Mouse (Mus musculus) layer of hippocampus, adult 9-10 months (tissue): ENCODE measurements around the gene Kcnk3.

Source experiments
- DNase-seq: peaks from one replicate; pipeline ENCODE4 v3.0.0; 2022; ENCODE audit warnings: low spot score

The Kcnk3 gene

DNA sequence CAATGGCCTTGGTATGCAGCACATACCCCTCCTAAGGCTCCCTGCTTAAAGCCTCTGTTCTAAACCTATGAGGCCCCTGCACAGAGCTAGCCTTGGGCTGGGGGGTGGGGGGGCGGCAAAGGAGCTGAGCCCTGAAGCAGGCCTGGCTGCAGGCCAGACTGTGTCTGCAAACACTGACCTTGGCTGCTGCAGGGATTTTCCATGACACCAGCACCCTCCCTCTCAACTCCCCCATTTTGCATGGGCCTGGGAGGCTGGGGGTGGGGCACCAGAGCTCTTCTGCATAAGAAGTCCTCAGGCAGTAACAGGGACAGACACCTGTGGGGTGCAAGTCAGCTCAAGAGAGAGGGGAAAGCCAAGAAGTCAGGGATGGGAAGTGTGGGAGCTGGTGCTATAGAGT, 26.3 kb downstream of the Kcnk3 start:
- no peak for DNase-seq

DNA sequence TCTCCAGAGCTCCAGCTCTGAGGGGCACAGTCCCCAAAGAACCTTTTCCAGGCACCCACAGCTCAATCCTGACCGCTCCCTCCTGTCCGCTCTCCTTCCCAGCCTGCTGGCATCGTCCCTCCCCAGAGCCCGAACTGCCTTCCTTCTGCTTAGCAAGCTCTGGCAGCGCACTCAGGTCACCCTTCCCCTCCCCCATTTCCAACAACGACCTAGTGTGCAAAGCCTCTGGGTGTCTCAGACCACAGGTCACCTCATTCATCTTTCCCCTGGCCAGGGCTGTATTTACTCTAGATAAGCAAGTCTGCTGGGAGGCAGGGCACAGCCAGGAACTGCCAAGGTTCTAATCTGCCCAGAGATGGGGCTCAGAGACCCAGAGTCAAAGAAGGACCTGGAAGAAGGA, 27.4 kb downstream of the Kcnk3 start:
- no peak for DNase-seq

DNA sequence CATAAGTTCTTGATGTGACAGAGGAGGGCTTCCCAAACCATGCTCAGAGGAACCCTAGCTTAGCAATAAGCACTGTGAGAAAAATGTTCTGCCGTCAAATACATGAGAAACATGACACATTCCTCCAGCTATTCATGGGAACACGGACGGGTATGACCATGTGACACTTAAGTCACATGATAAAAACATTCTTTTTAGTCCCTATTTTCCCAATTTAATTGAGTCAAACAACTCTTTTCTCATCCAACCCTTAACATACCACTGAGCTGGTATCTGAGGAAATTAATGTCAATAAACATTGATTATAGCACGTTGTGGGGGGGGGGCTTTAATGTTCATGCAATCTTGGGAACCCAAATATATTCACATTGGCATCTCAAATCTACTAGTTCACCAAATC, 27.8 kb downstream of the Kcnk3 start:
- DNase-seq = no peak

DNA sequence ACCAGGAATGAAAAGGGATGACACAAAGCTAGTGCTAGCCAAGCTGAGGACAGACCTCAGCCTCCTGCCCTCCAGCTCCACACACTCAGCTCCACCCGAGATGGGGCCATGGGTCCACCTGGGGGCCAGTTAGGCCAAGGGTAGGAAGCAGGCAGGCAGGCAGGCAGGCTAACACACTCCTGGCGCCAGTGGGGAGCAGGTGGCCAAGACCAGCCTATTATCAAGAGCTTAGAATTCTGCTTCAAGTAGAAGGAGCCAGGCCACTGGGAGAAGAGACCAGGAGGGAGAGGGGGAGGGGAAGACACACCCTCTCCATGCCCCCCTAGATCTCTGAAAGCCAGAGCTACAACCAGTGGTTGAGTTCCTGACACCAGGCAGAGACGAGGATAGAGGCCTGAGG, 28.7 kb downstream of the Kcnk3 start:
- DNase-seq = no peak

DNA sequence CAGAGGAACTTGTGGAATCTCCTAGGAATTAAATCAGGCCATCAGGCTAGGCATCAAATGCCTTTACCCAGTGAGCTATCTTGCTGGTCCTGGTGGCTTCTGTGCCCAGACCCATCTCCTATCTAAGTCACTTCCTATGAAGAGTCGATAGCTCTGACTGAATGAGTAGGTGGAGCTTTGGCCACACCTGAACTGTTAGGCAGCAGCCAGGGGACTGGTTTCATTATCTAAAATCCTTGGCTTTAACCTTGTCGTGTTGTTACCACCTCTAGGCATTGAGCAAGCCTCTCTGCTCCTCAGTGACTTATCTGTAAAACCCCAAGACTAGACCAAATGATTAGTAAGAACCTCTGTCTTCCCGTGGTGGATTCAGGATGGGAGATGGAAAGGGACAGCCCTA, 29.4 kb downstream of the Kcnk3 start:
- no peak for DNase-seq

DNA sequence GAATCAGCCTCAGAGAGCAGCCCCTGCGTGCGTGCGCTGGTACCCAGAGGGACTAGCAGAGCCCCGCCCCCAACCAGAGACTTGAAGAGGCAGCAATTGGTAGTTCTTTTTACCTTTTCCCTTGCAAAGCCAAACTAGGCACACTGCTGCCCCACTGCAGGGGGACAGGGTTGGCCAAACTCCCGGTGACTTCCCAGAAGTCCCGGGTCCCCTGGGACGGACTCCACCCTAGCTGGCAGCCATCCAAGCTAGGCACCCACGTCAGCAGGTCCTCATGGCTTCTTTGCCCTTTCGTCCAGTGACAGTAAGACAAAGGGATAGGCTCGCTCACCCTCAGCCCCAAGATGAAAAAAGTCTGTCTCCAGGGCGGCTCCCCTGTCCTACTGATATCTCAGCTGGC, 29.9 kb downstream of the Kcnk3 start:
- DNase-seq = no peak

DNA sequence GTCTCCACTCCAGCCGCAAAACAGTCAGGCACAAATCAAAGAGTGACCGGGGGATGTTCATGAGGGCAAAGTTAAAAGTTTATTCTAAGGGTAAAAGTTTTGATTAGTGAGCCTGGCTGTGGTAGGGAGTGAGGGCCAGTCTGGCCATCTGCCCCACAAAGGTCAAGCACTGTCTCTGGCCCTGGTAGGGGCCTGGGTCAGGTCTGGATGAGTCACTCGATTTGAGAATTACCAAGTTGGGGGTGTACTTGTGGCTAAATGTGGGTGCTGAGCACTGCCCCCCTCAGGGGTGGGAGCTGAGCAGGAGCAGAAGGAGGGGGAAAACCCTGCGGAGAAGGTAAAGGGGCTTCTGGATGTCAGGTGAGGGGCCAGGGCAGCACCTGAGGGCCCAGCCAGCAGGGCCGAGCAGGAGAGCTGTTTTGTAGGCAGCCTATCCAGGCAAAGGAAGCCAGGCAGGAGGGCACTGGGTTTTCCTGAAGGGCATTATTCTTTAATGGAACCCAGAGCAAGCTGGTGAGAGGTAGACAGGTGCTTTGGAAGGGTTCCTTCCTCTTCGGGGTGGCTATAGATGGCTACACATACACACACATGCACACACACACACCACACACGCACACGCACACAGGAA, 30.5 kb downstream of the Kcnk3 start:
- no peak for DNase-seq

DNA sequence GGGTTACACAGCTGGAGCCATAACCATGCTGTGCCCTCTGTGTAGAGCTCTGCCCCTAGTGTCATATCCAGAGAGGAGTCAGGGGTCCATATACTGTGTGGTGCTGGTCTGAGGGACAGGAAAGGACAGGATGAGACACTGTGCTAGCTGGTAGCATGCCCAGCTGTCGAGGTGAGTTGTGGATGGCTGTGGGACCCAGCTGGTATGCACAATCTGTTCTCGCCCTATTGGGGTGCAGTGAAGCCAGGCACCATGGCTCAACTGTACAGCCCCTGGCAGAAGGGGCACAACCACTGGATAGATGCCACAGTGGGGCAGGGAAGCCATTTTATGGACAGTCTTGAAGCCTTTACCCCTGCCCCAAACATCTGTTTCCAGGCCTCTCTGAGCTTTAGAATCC, 31.2 kb downstream of the Kcnk3 start:
- no peak for DNase-seq

DNA sequence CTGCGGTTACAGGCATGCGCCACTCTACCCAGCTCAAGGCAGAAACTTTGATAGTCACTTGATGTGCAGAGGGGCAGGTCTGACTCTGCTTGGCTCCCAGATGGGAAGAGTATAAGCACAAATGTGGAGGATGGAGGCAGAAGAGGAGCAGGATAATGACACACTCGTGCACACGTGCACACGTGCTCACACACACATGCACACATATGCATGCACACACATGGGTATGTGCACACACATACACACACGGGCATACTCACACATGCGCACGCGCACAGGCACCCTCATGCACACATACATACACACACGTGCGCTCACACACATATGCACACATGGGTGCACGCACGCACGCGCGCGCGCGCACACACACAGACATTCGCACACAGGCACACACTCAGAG, 32.6 kb downstream of the Kcnk3 start:
- DNase-seq = no peak

DNA sequence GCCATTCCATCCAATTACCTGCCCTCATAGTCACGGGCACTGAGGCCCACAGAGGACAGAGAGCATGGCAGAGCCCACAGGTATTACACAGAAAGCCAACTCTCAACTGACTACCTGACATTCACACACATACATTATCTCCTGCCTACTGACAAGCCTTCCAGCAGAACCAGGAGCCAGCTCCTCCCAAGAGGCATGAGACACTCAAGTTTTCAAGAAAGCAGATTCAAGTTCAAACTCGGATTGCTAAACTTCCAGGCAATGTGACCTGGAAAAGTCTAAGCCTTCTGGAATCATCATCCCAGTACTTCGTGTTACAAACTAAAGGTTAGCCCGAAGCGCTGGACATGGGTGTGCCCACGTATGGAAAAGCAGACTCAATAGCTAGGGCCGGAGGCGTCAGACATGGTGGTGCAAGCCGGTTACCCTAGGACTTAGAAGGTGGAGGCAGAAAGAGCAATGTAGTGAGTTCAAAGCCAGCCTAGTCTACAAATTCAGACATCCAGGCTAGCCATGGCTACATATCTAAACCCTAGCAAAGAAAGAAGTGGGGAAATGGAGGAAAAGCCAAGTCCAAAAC, 33.3 kb downstream of the Kcnk3 start:
- DNase-seq = no peak

DNA sequence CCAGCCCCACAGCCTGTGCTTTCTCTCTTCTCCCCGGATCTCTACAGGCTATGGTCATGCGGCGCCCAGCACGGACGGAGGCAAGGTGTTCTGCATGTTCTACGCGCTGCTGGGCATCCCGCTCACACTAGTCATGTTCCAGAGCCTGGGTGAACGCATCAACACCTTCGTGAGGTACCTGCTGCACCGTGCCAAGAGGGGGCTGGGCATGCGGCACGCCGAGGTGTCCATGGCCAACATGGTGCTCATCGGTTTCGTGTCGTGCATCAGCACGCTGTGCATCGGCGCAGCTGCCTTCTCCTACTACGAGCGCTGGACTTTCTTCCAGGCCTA, 33.8 kb downstream of the Kcnk3 start:
- no peak for DNase-seq

DNA sequence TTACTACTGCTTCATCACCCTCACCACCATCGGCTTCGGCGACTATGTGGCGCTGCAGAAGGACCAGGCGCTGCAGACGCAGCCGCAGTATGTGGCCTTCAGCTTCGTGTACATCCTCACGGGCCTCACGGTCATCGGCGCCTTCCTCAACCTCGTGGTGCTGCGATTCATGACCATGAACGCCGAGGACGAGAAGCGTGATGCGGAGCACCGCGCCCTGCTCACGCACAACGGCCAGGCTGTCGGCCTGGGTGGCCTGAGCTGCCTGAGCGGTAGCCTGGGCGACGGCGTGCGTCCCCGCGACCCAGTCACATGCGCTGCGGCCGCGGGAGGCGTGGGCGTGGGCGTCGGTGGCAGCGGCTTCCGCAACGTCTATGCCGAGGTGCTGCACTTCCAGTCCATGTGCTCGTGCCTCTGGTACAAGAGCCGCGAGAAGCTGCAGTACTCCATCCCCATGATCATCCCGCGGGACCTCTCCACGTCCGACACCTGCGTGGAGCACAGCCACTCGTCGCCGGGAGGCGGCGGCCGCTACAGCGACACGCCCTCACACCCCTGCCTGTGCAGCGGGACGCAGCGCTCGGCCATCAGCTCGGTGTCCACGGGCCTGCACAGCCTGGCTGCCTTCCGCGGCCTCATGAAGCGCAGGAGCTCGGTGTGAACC, 34.3 kb downstream of the Kcnk3 start:
- DNase-seq = no peak

DNA sequence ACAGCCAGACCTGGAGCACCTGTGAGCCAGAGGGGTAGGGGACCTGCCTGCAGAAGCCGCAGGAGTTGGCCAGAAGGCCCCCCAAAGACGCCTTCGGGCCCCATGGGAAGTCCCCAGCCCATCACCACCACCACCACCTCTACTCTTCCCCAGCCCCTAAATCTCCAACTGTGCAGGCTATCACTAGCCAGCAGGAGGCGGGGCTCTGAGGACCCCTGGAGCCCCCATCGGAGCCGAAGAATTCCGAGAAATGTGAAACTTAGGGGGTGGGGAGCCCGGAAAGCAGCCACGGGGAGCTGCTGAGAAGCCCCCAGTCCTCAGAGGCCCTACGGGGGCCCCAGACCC, 34.8 kb downstream of the Kcnk3 start:
- DNase-seq = no peak

DNA sequence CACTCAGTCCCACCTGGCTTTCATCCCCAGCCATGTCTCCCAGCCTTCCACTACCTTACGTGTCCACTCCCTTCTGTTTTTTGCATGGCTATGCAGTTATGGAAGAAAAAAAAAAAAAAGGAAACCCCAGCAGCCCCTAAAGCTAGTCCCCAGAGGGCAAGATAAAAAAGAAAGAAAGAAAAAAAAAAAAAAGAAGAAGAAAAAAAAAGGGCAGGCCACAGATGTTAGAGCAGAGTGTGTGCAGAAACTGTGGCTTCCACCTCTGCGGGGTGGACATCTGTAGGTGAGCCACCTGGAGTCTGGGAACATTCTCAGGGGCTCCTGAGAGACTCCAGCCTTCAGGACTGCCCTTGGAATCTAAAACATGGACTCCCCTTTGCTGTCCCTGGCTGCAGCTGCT, 35.4 kb downstream of the Kcnk3 start:
- no peak for DNase-seq

DNA sequence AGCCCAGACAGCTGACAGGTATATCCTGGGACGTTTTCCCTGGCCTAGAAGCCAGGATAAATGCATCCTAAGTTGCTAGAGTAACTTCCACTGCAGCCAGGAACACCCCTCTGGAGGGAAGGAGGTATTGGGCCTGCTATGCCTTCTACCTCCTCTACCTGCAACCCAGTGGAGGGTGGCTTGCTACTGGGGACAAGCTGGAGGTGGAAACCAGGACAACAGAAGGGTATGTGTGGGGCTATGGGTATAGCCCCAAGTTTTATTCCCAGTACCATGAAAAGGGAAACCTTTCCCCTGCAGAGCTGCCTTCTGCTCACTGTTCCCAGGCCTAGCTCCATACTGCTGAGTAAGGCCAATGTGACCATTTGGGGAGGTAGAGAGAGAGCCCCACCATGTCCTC, 36.3 kb downstream of the Kcnk3 start:
- no peak for DNase-seq

DNA sequence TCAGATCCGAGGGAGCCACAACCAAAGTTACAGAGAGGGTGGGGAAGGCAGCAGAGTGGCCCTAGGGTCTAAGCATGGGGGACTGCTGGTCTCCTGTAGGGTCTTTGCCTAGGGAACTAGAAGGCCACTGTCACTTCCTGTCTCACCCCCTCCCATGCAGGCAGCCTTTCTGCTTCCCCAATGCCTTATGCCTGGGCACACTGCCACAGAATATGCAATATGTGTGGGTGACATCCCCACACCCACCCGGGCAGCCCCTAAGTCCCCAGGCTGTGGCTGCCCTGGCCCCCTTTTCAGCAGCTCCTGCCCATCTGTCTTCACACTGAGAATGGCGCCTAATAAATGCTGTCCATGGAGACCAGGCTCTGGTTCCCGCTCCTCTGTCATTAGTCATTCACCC, 36.9 kb downstream of the Kcnk3 start:
- no peak for DNase-seq

DNA sequence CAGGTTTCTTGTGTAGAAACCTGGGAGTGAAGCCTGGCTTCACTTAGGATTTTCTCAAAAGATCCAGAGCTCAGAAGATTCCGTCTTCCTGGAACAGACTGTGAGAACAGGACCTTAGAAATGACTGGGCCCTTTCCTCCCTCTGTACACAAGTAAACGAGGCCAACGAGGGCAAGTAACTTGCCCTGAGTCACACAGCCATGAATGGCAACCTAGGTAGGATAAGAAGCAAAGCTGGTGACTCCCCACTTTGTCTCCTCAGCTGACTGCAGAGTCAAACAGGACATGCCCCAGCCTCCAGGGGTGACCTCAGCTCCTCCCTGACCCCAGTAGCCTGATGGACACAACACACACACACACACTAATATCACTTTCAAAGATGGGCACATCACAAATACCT, 37.4 kb downstream of the Kcnk3 start:
- DNase-seq = no peak

DNA sequence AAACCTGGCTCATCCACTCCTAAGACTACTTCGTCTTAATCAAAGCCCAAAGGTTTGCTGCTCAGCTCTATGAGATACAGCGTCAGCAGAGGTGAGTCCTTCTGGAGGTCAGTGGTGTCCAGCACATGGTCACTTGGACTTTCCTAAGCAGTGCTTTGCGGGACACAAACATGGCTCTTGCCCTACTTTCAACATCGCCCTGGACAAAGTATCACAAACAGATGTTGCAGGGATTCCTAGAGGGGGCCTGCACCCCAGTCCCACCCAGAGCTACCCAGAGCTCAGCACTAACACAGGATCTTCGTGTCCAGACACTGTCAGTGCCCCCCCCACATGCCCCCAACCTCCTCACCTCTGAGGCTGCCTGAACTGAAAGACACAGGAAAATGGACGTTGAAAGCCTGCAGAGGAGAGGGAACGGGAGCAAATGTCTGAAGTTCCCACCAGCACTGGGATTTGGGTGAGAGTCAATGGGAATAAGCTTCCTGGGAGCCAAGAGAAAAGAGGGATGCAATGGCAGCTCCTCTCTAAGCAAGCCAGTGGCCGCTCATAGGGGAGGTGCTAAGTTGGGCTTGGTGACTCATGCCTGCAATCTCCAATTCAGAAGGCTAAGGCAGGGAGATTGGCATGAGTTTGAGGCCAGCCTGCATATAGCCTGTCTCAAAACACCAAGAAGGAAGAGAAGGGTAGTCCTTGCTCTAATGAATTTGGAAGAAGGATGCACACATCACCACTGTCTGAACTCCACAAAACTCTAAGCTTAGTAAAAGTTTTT, 38.5 kb downstream of the Kcnk3 start:
- no peak for DNase-seq

DNA sequence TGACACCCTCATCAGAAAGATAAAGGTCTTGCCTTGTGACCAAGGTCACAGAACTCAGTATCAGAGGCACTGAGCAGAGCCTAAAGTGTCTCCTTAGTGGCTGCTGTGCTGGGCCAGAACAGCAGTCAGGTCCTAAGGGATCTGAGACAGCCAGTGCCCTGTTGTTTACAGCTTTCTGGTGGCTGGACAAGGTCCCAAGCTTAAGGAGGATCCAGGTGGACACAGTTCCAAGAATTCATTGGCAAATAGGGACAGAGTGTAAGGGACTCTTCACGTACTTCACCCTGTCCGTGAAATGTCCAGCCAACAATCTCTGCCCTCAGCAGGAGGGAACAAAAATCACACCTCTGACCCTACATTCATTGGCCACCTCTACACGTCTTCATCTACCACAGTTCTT, 40.5 kb downstream of the Kcnk3 start:
- no peak for DNase-seq

DNA sequence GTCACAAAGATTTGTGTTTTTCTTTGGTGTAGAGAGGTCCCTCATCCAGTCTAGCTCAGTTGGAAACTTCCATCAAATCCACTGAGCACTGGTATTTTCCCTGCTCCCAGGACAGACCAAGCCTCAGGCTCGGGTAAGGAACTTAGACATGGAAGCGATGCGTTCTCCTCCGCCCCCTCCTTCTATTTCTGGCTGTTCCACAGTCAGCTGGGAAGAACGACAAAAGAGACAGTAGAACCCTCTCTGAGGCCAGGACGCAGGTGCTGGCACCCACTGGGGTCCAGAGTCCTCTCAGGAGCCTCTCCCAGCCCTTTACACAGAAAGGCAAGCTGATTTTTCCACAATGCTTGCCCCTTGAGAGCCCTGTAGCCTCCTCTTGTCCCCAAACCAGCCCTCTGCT, 42.4 kb downstream of the Kcnk3 start:
- DNase-seq = no peak

DNA sequence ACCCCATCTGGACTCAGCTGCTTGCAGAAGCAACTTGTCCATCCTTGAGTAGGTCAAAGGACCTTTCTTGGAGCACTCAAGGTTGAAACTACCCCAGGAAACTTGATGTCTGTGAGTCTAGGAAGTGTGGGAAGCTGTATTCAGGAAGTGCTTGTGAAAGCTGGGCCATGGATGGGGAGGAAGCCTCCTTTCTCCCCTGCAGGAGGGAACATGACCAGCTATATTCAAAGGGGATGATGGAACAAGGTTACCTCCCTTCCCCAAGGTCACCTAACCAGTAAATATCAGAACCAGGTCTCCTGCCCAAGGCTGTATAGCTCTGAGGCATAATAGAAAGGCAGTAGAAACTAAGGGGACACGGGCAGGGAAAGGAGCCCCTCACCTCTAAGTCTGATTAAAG, 44.2 kb downstream of the Kcnk3 start:
- no peak for DNase-seq

DNA sequence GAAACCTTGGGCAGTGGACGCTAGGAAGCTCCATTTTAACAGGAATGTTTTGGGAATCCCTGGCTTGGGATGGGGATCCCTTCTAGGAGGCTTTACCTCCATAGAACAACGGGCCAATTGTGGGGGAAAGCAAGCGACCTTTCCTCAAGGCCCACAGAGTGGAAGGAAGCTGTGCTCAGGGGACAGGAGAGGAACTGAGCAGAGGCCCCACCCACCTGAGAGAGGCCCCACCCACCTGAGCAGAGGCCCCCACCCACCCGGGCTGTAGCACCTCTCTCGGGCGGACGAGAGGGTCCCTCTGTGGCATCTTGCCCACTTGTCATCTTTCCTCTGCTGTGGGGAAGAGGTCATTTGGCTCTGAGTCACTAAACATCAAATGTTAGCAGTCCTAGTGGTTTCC, 49.0 kb downstream of the Kcnk3 start:
- DNase-seq = no peak

DNA sequence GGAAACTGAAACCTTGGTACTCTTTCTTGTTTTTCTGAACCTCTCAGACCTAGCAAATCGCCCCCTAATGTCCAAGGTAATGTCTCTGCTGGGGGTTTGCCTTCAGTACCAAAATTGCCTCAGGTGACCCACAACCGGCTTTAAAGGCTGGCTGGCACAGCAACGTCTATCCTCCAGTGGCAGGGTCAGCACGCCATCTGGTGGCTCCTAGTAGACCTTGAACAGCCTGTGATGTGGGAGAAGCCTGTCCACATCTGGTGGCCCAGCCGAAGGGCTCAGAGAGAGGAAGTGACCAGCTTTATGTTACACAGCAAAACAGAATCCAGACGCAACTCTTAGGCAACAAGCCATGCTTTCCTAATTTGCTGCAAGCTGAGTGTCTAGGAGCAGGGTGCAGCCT, 50.1 kb downstream of the Kcnk3 start:
- DNase-seq = peak; percentile 73
